Mouse (Mus musculus): Measurements from ENCODE around the gene Nbl1.

- no peak for TF ChIP-seq GATA1 (IDR thresholded peaks at IDR 0.05; ENCODE audit: borderline replicate concordance, low read length)
- TF ChIP-seq FLI1 (IDR thresholded peaks at IDR 0.05; ENCODE audit: low read length) = no peak
Observed at GRCm38 (mm10) chr4:139126475-139126874, 33.7 kb upstream of the Nbl1 start.

Measured in megakaryocyte, embryonic 14.5 days (primary cell).